Mouse (Mus musculus): Measurements from ENCODE around the gene Epc2. TPM values are rescaled to one million over a fixed set of nuclear protein-coding genes. Genes with fewer than 3 reads are reported as not detected.

Epc2 gene
- polyA plus RNA-seq, 1 experiment from 2014 or later: 12.3 TPM

GRCm38 (mm10) chr2:49426175-49426574 lies 25.1 kb upstream of the Epc2 start:
- Histone ChIP-seq H3K4me2 (ENCODE audit: low read depth, low read length, severe bottlenecking) (no peak overlapping the region), H3K36me3 (ENCODE audit: control insufficient read depth, insufficient read depth, low read length) (no peaks in the 10 kb centered on the region), H3K9me3 (ENCODE audit: control insufficient read depth, low read length) (no peaks in the 10 kb centered on the region), H3K9ac (ENCODE audit: low read length) (no peak overlapping the region), H3K4me1 (replicated peaks; ENCODE audit: control insufficient read depth, insufficient read depth, low read length) (no peaks in the 10 kb centered on the region), H3K27ac (ENCODE audit: low read depth, low read length) (no peak overlapping the region), H3K27me3 (ENCODE audit: control insufficient read depth, insufficient read depth, low read length) (no peaks in the 10 kb centered on the region), H3K4me3 (ENCODE audit: low read depth, low read length) (no peak overlapping the region)
- DNase-seq (ENCODE audit: low spot score) (no peak), ATAC-seq (replicated peaks; ENCODE audit: low FRiP score) (no peak)
- WGBS: 85% methylated on average over 10 of the region's 10 CpGs

GRCm38 (mm10) chr2:49431015-49431414 lies 20.3 kb upstream of the Epc2 start:
- no peak for DNase-seq (ENCODE audit: low spot score)

GRCm38 (mm10) chr2:49433211-49433610 lies 18.1 kb upstream of the Epc2 start:
- WGBS: 87% methylated on average over 9 of the region's 9 CpGs
- H3K27ac ChIP-seq (ENCODE audit: low read depth, low read length): no peak overlapping the region
- no peaks in the 10 kb centered on the region for H3K9me3 ChIP-seq (ENCODE audit: control insufficient read depth, low read length)
- no peaks in the 10 kb centered on the region for H3K4me1 ChIP-seq (replicated peaks; ENCODE audit: control insufficient read depth, insufficient read depth, low read length)
- no peak overlapping the region for H3K4me2 ChIP-seq (ENCODE audit: low read depth, low read length, severe bottlenecking)
- H3K27me3 ChIP-seq (ENCODE audit: control insufficient read depth, insufficient read depth, low read length): no peaks in the 10 kb centered on the region
- ATAC-seq (replicated peaks; ENCODE audit: low FRiP score) (no peak), DNase-seq (ENCODE audit: low spot score) (no peak)
- H3K36me3 ChIP-seq (ENCODE audit: control insufficient read depth, insufficient read depth, low read length): no peaks in the 10 kb centered on the region
- H3K4me3 ChIP-seq (ENCODE audit: low read depth, low read length): no peak overlapping the region
- H3K9ac ChIP-seq (ENCODE audit: low read length): no peak overlapping the region

More at GRCm38 (mm10) chr2:49431015-49431414, 20.3 kb upstream of the Epc2 start:
- no peak overlapping the region for H3K4me3 ChIP-seq (ENCODE audit: low read depth, low read length)
- H3K4me2 ChIP-seq (ENCODE audit: low read depth, low read length, severe bottlenecking): no peak overlapping the region
- no peak overlapping the region for H3K27ac ChIP-seq (ENCODE audit: low read depth, low read length)
- no peaks in the 10 kb centered on the region for H3K36me3 ChIP-seq (ENCODE audit: control insufficient read depth, insufficient read depth, low read length)
- WGBS: 85% methylated on average over 1 of the region's 1 CpGs
- no peak for ATAC-seq (replicated peaks; ENCODE audit: low FRiP score)
- H3K27me3 ChIP-seq (ENCODE audit: control insufficient read depth, insufficient read depth, low read length): no peaks in the 10 kb centered on the region
- H3K9me3 ChIP-seq (ENCODE audit: control insufficient read depth, low read length): no peaks in the 10 kb centered on the region
- H3K4me1 ChIP-seq (replicated peaks; ENCODE audit: control insufficient read depth, insufficient read depth, low read length): no peaks in the 10 kb centered on the region
- H3K9ac ChIP-seq (ENCODE audit: low read length): no peak overlapping the region

GRCm38 (mm10) chr2:49446238-49446637 lies 5.0 kb upstream of the Epc2 start:
- WGBS: 76% methylated on average over 2 of the region's 2 CpGs

GRCm38 (mm10) chr2:49447586-49448475 lies 3.5 kb upstream of the Epc2 start:
- Histone ChIP-seq H3K36me3 (ENCODE audit: control insufficient read depth, insufficient read depth, low read length) (no peaks in the 10 kb centered on the region), H3K27me3 (ENCODE audit: control insufficient read depth, insufficient read depth, low read length) (no peaks in the 10 kb centered on the region), H3K9ac (ENCODE audit: low read length) (no peak overlapping the region), H3K27ac (ENCODE audit: low read depth, low read length) (no peak overlapping the region), H3K4me1 (replicated peaks; ENCODE audit: control insufficient read depth, insufficient read depth, low read length) (0 out of 2 replicates have a peak, but pooled peaks cover 5% of the 10 kb centered on the region), H3K4me2 (ENCODE audit: low read depth, low read length, severe bottlenecking) (no peak overlapping the region), H3K4me3 (ENCODE audit: low read depth, low read length) (no peak overlapping the region), H3K9me3 (ENCODE audit: control insufficient read depth, low read length) (no peaks in the 10 kb centered on the region)
- 39% methylated on average over 8 of the region's 8 CpGs for WGBS
- no peak for DNase-seq (ENCODE audit: low spot score)
- ATAC-seq (replicated peaks; ENCODE audit: low FRiP score): no peak

More at GRCm38 (mm10) chr2:49446238-49446637, 5.0 kb upstream of the Epc2 start:
- Histone ChIP-seq H3K27ac (ENCODE audit: low read depth, low read length) (no peak overlapping the region), H3K27me3 (ENCODE audit: control insufficient read depth, insufficient read depth, low read length) (no peaks in the 10 kb centered on the region), H3K4me2 (ENCODE audit: low read depth, low read length, severe bottlenecking) (no peak overlapping the region), H3K9ac (ENCODE audit: low read length) (no peak overlapping the region), H3K4me1 (replicated peaks; ENCODE audit: control insufficient read depth, insufficient read depth, low read length) (0 out of 2 replicates have a peak, but pooled peaks cover 5% of the 10 kb centered on the region), H3K4me3 (ENCODE audit: low read depth, low read length) (no peak overlapping the region), H3K36me3 (ENCODE audit: control insufficient read depth, insufficient read depth, low read length) (no peaks in the 10 kb centered on the region), H3K9me3 (ENCODE audit: control insufficient read depth, low read length) (no peaks in the 10 kb centered on the region)
- no peak for DNase-seq (ENCODE audit: low spot score)
- no peak for ATAC-seq (replicated peaks; ENCODE audit: low FRiP score)

- peak overlapping the region; percentile 87 for H3K4me3 ChIP-seq (ENCODE audit: low read depth, low read length)
- DNase-seq (ENCODE audit: low spot score): no peak
- peak overlapping the region; percentile 99; the same call in 1 of the 2 replicates for H3K27ac ChIP-seq (ENCODE audit: low read depth, low read length)
- H3K27me3 ChIP-seq (ENCODE audit: control insufficient read depth, insufficient read depth, low read length): no peaks in the 10 kb centered on the region
- 0 out of 2 replicates have a peak, but pooled peaks cover 5% of the 10 kb centered on the region for H3K4me1 ChIP-seq (replicated peaks; ENCODE audit: control insufficient read depth, insufficient read depth, low read length)
- H3K36me3 ChIP-seq (ENCODE audit: control insufficient read depth, insufficient read depth, low read length): no peaks in the 10 kb centered on the region
- peak overlapping the region; percentile 81 for H3K4me2 ChIP-seq (ENCODE audit: low read depth, low read length, severe bottlenecking)
- peak overlapping the region; percentile 97 for H3K9ac ChIP-seq (ENCODE audit: low read length)
- 9% methylated on average over 4 of the region's 4 CpGs for WGBS
- no peak for ATAC-seq (replicated peaks; ENCODE audit: low FRiP score)
- no peaks in the 10 kb centered on the region for H3K9me3 ChIP-seq (ENCODE audit: control insufficient read depth, low read length)
Observed at GRCm38 (mm10) chr2:49450467-49450866, 819 bp upstream of the Epc2 start.

GRCm38 (mm10) chr2:49451637-49452211 lies 438 bp downstream of the Epc2 start:
- no peaks in the 10 kb centered on the region for H3K9me3 ChIP-seq (ENCODE audit: control insufficient read depth, low read length)
- H3K9ac ChIP-seq (ENCODE audit: low read length): peak overlapping the region; percentile 97
- 0 out of 2 replicates have a peak, but pooled peaks cover 5% of the 10 kb centered on the region for H3K4me1 ChIP-seq (replicated peaks; ENCODE audit: control insufficient read depth, insufficient read depth, low read length)
- H3K4me3 ChIP-seq (ENCODE audit: low read depth, low read length): peak overlapping the region; percentile 87
- peak; percentile 97 for DNase-seq (ENCODE audit: low spot score)
- under 1% methylated on average over 44 of the region's 64 CpGs for WGBS
- H3K27me3 ChIP-seq (ENCODE audit: control insufficient read depth, insufficient read depth, low read length): no peaks in the 10 kb centered on the region
- peak overlapping the region; percentile 82; the same call in 1 of the 2 replicates for H3K4me2 ChIP-seq (ENCODE audit: low read depth, low read length, severe bottlenecking)
- ATAC-seq (replicated peaks; ENCODE audit: low FRiP score): peak; percentile 89
- no peaks in the 10 kb centered on the region for H3K36me3 ChIP-seq (ENCODE audit: control insufficient read depth, insufficient read depth, low read length)
- peak overlapping the region; percentile 99 for H3K27ac ChIP-seq (ENCODE audit: low read depth, low read length)

- H3K36me3 ChIP-seq (ENCODE audit: control insufficient read depth, insufficient read depth, low read length): no peaks in the 10 kb centered on the region
- 1% methylated on average over 37 of the region's 37 CpGs for WGBS
- H3K4me3 ChIP-seq (ENCODE audit: low read depth, low read length): peak overlapping the region; percentile 87
- H3K4me2 ChIP-seq (ENCODE audit: low read depth, low read length, severe bottlenecking): peak overlapping the region; percentile 82
- H3K9me3 ChIP-seq (ENCODE audit: control insufficient read depth, low read length): no peaks in the 10 kb centered on the region
- ATAC-seq (replicated peaks; ENCODE audit: low FRiP score) (peak; percentile 13), DNase-seq (ENCODE audit: low spot score) (peak; percentile 76)
- peak overlapping the region; percentile 97 for H3K9ac ChIP-seq (ENCODE audit: low read length)
- peak overlapping the region; percentile 99 for H3K27ac ChIP-seq (ENCODE audit: low read depth, low read length)
- 0 out of 2 replicates have a peak, but pooled peaks cover 4% of the 10 kb centered on the region for H3K4me1 ChIP-seq (replicated peaks; ENCODE audit: control insufficient read depth, insufficient read depth, low read length)
- H3K27me3 ChIP-seq (ENCODE audit: control insufficient read depth, insufficient read depth, low read length): no peaks in the 10 kb centered on the region
Observed at GRCm38 (mm10) chr2:49452451-49453081, 1.3 kb downstream of the Epc2 start.
